Comparison of ENCODE assay signal across 24 mouse cellular contexts in genomic region chr5:128112518-128112917, GRCm38 (mm10).
DNase-seq lines count a peak whose midpoint lies in the region; ATAC-seq and TF ChIP-seq lines count a peak whose summit lies in the region.
"Had no signal": no experiment of that assay in that cellular context is flagged by ENCODE, and none has a peak within 500 bp of the region (broad histone marks: within the 10 kb centered on the region; RNA-seq: fewer than 3 reads in every experiment).

No protein-coding gene starts in this region.

- no peak for ATAC-seq in hindbrain, postnatal 0 days
- ATAC-seq in hindbrain, embryonic 13.5 days (ENCODE audit: low FRiP score) = no peak
- ATAC-seq in liver, postnatal 0 days = no peak
- ATAC-seq in liver, embryonic 11.5 days (replicated peaks; ENCODE audit: low FRiP score) = no peak
- no peak for ATAC-seq in monocyte, adult 5-6 weeks (replicated peaks; ENCODE audit: insufficient number of reproducible peaks, low FRiP score, low TSS enrichment, poor library complexity, severe bottlenecking)
- ATAC-seq: forebrain, embryonic 16.5 days; intestine, postnatal 0 days had no signal

- WGBS in hindbrain, postnatal 0 days = 99% methylated on average over 3 of the region's 3 CpGs
- WGBS in hindbrain, embryonic 13.5 days = 98% methylated on average over 3 of the region's 3 CpGs
- WGBS in liver, postnatal 0 days (ENCODE audit: insufficient replicate concordance) = 81% methylated on average over 3 of the region's 3 CpGs
- WGBS in liver, embryonic 11.5 days = 83% methylated on average over 3 of the region's 3 CpGs

- H3K4me2 ChIP-seq in hindbrain, postnatal 0 days (ENCODE audit: low read depth, low read length) = no peak overlapping the region
- H3K4me2 ChIP-seq in hindbrain, embryonic 13.5 days = no peak overlapping the region
- H3K4me2 ChIP-seq in liver, postnatal 0 days (ENCODE audit: low read depth, low read length) = no peak overlapping the region
- H3K4me2 ChIP-seq in liver, embryonic 11.5 days = no peak overlapping the region
- H3K4me2 ChIP-seq: embryonic facial prominence, embryonic 13.5 days; heart, embryonic 11.5 days; hindbrain, embryonic 12.5 days; midbrain, embryonic 11.5 days had no signal

- TF ChIP-seq EP300 in liver, postnatal 0 days (IDR thresholded peaks at IDR 0.05; ENCODE audit: low read depth) = no peak

- H3K27me3 ChIP-seq in hindbrain, postnatal 0 days (ENCODE audit: insufficient read depth, low read length) = no peaks in the 10 kb centered on the region
- H3K27me3 ChIP-seq in hindbrain, embryonic 13.5 days = no peaks in the 10 kb centered on the region
- no peaks in the 10 kb centered on the region for H3K27me3 ChIP-seq in liver, postnatal 0 days (ENCODE audit: insufficient read depth, low read length)
- no peaks in the 10 kb centered on the region for H3K27me3 ChIP-seq in liver, embryonic 11.5 days (replicated peaks; ENCODE audit: control insufficient read depth, insufficient read depth, low read length)
- H3K27me3 ChIP-seq in E14TG2a.4 (ENCODE audit: insufficient read depth, low read length) = no peaks in the 10 kb centered on the region
- H3K27me3 ChIP-seq: embryonic facial prominence, embryonic 13.5 days; hindbrain, embryonic 12.5 days had no signal

- no peak overlapping the region for H3K27ac ChIP-seq in hindbrain, postnatal 0 days
- no peak overlapping the region for H3K27ac ChIP-seq in hindbrain, embryonic 13.5 days
- no peak overlapping the region for H3K27ac ChIP-seq in liver, postnatal 0 days (ENCODE audit: low read depth)
- H3K27ac ChIP-seq in liver, embryonic 11.5 days (ENCODE audit: low read depth, low read length) = no peak overlapping the region
- H3K27ac ChIP-seq: embryonic facial prominence, embryonic 13.5 days; hindbrain, embryonic 12.5 days had no signal

- no peaks in the 10 kb centered on the region for H3K36me3 ChIP-seq in hindbrain, postnatal 0 days (ENCODE audit: insufficient read depth, low read length)
- no peaks in the 10 kb centered on the region for H3K36me3 ChIP-seq in hindbrain, embryonic 13.5 days
- no peaks in the 10 kb centered on the region for H3K36me3 ChIP-seq in liver, postnatal 0 days (replicated peaks; ENCODE audit: insufficient read depth, low read length)
- no peaks in the 10 kb centered on the region for H3K36me3 ChIP-seq in liver, embryonic 11.5 days (ENCODE audit: control insufficient read depth, insufficient read depth, low read length)
- H3K36me3 ChIP-seq in E14TG2a.4 (ENCODE audit: insufficient read depth, low read length) = no peaks in the 10 kb centered on the region
- H3K36me3 ChIP-seq: embryonic facial prominence, embryonic 13.5 days; hindbrain, embryonic 12.5 days had no signal

- H3K9ac ChIP-seq in hindbrain, postnatal 0 days (replicated peaks; ENCODE audit: low read length) = no peak overlapping the region
- H3K9ac ChIP-seq in hindbrain, embryonic 13.5 days = no peak overlapping the region
- no peak overlapping the region for H3K9ac ChIP-seq in liver, postnatal 0 days (replicated peaks)
- H3K9ac ChIP-seq in liver, embryonic 11.5 days (ENCODE audit: low read depth, low read length) = no peak overlapping the region
- H3K9ac ChIP-seq: embryonic facial prominence, embryonic 13.5 days; hindbrain, embryonic 12.5 days had no signal

- no peaks in the 10 kb centered on the region for H3K4me1 ChIP-seq in hindbrain, postnatal 0 days (ENCODE audit: insufficient read depth, low read length)
- H3K4me1 ChIP-seq in hindbrain, embryonic 13.5 days (replicated peaks) = no peaks in the 10 kb centered on the region; the same call in none of the 2 replicates
- no peaks in the 10 kb centered on the region for H3K4me1 ChIP-seq in liver, postnatal 0 days (ENCODE audit: insufficient read depth)
- no peaks in the 10 kb centered on the region for H3K4me1 ChIP-seq in liver, embryonic 11.5 days (replicated peaks; ENCODE audit: control insufficient read depth, insufficient read depth, low read length)
- H3K4me1 ChIP-seq in E14TG2a.4 (replicated peaks; ENCODE audit: low read depth, low read length) = no peaks in the 10 kb centered on the region
- H3K4me1 ChIP-seq: embryonic facial prominence, embryonic 13.5 days; hindbrain, embryonic 12.5 days had no signal

- no peak overlapping the region for H3K4me3 ChIP-seq in hindbrain, postnatal 0 days (ENCODE audit: low read length)
- H3K4me3 ChIP-seq in hindbrain, embryonic 13.5 days = no peak overlapping the region
- no peak overlapping the region for H3K4me3 ChIP-seq in liver, postnatal 0 days (ENCODE audit: low read depth, low read length)
- H3K4me3 ChIP-seq in liver, embryonic 11.5 days (ENCODE audit: low read depth, low read length) = no peak overlapping the region
- H3K4me3 ChIP-seq in E14TG2a.4 (replicated peaks; ENCODE audit: low read length) = no peak overlapping the region
- H3K4me3 ChIP-seq: embryonic facial prominence, embryonic 13.5 days; hindbrain, embryonic 12.5 days had no signal

- no peaks in the 10 kb centered on the region for H3K9me3 ChIP-seq in hindbrain, postnatal 0 days (ENCODE audit: low read length)
- H3K9me3 ChIP-seq in hindbrain, embryonic 13.5 days = peaks cover 6% of the 10 kb centered on the region; the same call in 1 of the 2 replicates
- H3K9me3 ChIP-seq in liver, postnatal 0 days (ENCODE audit: low read length) = peaks cover 4% of the 10 kb centered on the region; the same call in 1 of the 2 replicates
- no peaks in the 10 kb centered on the region for H3K9me3 ChIP-seq in liver, embryonic 11.5 days (ENCODE audit: control insufficient read depth, low read length)
- H3K9me3 ChIP-seq in E14TG2a.4 (ENCODE audit: low read length) = 0 out of 2 replicates have a peak, but pooled peaks cover 6% of the 10 kb centered on the region

- peak; percentile 38 for TF ChIP-seq CTCF in hindbrain, postnatal 0 days (IDR thresholded peaks at IDR 0.05; ENCODE audit: low read depth)
- peak; percentile 19; the same call in 1 of the 2 replicates for TF ChIP-seq CTCF in liver, postnatal 0 days (IDR thresholded peaks at IDR 0.05; ENCODE audit: low read depth)
- peak; percentile 79 for TF ChIP-seq CTCF in E14TG2a.4 (conservative IDR thresholded peaks at IDR 0.05; ENCODE audit: low read length)

- no peak for DNase-seq in hindbrain, postnatal 0 days (ENCODE audit: low spot score)
- DNase-seq in liver, postnatal 0 days = no peak
- DNase-seq in liver, embryonic 11.5 days (ENCODE audit: low spot score) = no peak
- peak; percentile 65 for DNase-seq in R1 (ENCODE audit: low read depth, low spot score)
- no peak for DNase-seq in adrenal gland, postnatal 25 days
- DNase-seq: adrenal gland, postnatal 10 days; cerebellum, adult 11-12 months; cerebellum, postnatal 10 days; gastrocnemius, postnatal 14 days; heart, postnatal 36 days; kidney, adult 9 months; kidney, postnatal 25 days; lung, adult 18-20 months; lung, postnatal 36 days; thymus, postnatal 14 days had no signal

Comparison
In these comparisons a context has a peak if more than half of its experiments do, and no peak if none do; other contexts are left out.
1. CTCF ChIP-seq: peak in every context shown above with its lines; median percentile 79 in E14TG2a.4; 38 in hindbrain, postnatal 0 days; 19 in liver, postnatal 0 days.